Mouse (Mus musculus): ENCODE results near the gene A630095N17Rik.

Gene A630095N17Rik

DNA sequence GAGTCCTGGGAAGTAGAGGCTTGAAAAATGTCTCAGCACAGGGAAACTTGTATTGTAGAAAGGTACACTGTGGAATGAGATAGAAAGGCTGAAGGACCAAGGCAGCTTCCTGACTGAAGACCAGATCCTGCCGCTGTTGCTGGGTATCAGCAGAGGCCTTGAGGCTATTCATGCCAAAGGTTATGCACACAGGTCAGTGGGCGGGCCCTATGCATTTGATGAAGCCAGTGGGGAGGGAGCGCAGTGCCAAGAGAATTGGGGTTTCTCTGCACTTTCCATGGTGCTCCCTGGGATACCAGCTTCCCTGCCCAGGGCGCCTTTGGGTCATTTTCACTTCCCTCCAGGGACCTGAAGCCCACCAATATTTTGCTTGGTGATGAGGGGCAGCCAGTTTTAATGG, 19.4 kb downstream of the A630095N17Rik start:
- DNase-seq, result no peak

DNA sequence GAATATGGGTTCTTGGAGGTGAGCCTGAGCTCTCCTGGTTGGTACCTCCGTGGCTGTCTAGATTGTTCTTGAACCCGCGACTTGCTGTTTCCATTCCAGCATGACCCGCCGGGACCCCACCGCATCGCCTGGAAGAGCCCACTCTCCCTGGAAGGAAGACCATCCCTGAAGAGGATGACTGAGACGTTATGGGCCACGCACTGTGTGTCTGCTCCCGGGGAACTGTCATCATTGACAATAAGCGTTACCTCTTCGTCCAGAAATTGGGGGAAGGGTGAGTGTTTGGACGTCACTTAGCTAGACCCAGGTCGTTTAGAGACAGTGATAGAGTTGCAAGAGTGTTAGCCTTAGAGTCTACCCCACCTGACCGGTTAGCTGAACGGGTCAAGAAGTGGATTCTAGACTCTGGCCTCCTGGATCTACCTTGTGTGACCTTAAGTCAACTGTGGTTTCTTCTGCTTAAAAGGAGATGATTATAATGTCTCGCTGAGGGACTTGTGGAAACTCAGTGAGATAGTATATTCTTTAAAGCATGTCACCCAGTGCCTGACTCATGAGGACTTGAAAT, 20.7 kb downstream of the A630095N17Rik start:
- no peak for DNase-seq

DNA sequence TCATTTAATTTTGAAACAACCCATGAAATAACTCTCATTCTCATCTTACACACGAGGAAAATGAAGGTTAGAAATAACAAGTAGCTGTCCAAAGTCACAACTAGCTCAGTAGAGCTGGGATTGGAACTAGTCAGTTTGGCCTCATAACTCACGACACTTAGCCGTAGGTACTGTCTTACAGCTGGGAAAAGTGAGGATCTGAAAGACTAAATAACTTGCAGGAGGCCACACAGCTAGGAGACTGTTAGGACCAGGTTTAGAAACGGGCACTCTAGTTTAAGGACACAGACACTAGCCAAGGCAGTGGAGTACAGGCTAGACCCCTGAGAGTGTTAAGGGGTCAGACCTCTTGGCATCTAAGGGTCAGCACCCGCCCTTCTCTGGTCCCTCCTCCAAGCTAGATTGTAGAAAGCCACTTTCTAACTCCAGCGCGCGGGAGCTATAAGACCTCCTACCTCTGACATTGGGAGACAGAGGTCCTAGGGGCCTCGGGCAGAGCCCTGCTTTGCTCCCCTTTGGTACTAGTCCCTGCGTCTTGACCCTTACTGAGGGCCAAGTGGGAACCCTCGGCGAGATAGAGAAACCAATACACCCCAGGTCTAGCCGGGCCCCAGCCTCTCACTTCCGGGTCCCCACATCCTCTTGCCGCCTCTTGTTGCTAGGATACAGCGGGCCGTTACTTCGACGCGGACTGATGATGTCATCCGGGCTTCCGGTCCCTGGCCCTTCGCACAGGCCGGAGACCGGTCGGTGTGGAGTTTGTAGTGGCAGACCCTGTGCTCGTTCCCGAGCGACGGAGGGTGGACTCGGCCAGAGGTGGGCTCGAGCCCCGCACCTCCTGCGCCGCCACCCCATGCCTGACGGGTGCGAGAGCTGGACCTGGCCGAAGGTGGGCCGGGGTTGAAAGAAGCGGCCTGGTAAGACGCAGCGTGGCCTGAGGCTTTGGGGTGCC, 21.5 kb downstream of the A630095N17Rik start, which contains the start of the genes Glb1l and Stk16:
Gene Glb1l (minus strand): TSS at position 678 of the 952 bp plus-strand sequence.
Gene Stk16 (plus strand): TSS at position 703 of the 952 bp plus-strand sequence.
- peak; percentile 97 for DNase-seq

DNA sequence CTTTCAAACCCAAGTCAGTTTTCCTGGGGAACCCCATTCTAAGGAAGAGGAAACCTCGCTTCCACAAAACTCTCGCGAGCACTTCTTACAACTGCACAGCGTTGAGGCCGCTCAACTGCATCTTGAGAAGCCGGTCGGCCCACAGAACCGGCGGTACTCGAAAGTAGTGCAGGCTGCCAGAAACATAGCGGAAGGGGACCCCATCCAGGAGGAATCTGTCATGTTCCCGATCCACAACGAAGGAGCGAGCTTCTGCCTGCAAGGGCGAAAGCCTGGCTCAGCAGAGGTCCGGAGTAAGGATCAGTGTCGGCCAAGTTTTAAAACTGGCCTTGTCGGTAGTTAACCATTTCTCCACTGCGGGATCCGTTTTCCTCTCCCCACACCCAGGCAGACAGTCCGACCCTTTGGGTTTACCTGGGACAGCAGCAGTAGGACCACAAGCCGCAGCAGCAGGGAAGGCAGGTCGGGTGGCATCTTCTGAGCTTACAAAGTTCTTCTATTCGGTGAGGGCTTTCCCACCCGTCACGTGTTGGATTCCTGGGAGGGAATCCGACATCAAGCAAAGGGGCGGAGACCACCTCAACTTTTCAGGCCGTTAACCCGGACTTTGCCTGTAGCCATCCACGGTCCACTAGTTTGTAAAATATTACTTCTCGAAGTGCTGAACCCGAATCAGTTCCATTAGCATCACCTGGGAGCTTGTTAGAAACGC, 22.8 kb downstream of the A630095N17Rik start:
- DNase-seq, result no peak

DNA sequence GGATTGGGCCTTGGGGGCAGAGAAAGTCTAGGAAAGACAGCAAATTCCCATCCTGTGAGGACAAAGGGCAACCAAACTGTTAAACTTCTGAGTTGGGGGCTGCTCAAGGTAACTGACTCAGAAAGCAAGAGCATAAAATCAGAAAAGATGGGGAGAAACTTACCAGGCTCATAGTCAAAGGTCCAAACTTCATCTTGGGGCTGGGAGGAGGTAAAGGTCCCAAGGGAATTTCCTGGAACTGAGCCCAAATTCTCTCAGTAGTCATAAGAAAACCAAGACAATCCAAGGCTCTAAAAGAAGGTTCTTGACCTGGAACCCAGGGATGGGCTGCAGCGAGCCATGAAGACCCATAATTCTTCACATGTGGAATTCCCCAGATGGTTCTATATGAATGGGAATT, 30.7 kb downstream of the A630095N17Rik start:
- no peak for DNase-seq

DNA sequence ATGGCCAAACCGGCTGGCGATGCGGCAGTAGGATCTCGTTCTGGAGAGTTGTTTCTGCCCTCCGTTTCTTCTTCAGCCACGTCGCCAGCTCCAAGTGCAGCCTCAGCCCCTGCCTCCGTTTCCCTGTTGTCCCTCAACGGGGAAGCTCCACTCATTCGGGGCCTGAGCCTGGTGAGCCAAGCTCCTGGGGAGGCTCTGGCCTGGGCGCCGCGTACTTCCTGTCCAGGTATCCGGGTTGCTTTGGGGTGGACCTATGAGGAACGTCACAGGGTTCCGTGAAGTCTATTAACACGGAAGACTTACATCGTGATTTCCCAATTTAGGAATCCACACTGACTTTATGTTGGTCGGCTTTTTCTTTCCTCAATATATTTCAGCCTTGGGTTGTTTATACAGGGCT, 39.5 kb downstream of the A630095N17Rik start:
- DNase-seq, result no peak

DNA sequence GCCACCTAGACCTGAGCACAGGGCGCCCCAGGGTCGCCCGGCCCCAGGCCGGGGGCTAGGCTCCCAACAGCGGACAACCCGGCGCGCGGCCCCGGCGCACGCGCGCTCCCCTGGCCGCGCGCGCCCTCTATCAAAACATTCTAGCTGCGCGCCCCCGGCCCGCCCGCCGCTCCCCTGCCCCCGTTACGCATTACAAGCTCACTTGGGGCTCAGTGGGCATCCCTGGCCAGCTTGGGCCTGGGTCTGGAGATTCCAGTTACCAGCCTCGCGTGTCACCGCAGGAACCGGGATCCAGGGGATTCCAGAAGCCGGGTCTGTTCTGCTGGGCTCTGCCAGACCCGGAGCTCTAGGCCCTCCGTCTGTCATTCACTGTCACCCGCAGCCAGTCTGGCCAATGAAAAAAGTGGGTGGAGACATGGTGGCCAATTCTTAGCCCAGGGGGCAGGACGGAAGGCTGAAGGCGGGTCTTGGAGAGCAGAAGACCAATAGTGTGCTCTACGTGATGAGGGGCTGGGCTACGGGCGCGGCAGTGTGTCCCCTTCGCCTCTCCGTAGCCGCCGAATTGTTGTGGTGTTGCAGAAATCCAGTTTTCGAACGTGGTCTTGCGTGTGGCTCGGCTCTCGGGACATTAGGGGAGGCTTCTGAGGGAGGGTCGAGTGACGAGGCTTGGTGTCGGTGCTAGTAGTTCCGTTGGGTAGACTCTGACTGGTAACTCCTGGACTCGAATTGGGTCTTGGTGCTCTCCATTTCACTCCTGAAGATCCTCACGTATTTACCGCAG, 40.1 kb downstream of the A630095N17Rik start, which contains the start of the genes Ankzf1 and Atg9a:
Gene Ankzf1 (plus strand): TSS at position 530 of the 781 bp plus-strand sequence.
Gene Atg9a (minus strand): TSS at position 575 of the 781 bp plus-strand sequence.
- peak; percentile 98 for DNase-seq

DNA sequence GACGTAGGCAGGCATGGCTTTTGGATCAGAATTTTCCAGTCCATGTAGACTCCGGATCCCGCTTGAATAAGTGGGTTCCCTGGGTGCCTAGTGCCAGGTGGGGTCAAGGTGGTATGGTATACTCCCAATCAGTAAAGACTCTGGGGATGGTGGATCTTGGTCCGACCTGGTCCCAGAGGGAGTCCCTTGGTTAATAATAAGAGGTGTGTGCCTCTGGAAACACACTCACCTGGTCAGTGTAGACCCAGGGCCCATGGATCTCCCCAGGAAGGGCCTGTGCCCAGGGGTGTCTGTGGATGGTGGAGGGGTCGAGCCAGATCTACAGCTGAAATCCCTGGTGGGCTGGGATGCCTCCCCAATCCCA, 40.7 kb downstream of the A630095N17Rik start:
- DNase-seq, result no peak

DNA sequence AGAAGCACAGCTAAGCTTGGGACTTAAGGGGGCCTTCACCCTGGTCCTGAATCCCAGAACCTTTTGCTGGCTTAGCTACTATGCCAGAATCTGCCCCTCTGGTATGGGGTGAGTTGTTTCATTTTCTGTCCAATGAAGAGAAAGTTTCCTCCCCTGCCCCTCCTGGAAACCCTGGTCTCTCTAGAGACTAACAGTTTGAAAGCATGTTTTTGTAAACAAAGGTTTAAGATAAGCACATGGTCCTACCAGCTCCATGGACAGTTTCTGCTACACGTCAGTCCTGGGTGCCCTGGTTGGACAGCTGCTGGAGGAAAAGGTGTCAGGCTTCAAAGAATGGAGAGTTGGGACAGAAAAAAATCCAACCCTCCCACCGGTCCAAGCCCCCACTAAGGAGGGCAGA, 41.3 kb downstream of the A630095N17Rik start:
- no peak for DNase-seq

DNA sequence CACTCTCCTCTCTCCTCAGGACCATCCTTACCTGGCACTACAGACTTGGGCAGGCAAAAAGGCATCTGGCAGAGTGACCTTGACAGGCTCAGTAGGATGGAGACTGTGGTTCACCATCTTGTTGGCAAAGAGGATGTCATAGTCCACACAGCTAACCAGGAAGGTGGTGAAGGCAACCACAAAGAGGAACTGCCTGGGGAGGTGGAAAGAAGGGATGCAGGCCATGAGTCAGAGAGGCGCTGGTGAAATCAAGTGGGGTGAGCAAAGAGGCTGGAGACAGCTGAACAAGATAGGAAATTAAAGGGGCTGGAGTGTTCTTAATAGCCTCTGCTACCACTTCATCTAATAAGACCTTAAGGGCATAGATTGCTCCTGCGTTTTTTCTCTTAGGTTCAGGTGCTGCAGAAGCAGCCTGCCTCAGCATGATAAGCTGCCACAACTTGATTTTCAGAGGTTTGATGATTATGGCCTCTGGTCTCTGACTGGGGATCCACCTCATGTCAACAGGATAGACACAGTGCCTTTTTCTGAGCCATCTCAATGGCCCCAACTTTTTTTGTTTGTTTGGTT, 43.9 kb downstream of the A630095N17Rik start:
- no peak for DNase-seq

DNA sequence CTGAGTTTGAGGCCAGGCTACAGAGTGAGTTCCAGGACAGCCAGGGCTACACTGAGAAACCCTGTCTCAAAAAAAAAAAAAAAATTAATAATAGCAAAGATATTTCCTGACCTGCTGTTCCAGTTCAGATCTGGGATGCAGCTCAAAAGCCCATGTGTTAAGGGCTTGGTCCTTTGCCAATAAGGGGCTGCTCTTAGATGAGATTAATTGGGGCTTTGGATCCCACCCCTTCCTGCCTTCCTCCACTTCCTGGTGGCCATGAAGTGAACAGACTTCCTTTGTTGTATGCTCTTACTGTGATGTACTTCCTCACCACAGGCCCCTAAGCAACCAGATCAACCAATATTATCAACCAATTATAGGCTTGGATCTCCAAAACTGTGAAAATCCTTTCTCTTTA, 44.8 kb downstream of the A630095N17Rik start:
- DNase-seq, result no peak

DNA sequence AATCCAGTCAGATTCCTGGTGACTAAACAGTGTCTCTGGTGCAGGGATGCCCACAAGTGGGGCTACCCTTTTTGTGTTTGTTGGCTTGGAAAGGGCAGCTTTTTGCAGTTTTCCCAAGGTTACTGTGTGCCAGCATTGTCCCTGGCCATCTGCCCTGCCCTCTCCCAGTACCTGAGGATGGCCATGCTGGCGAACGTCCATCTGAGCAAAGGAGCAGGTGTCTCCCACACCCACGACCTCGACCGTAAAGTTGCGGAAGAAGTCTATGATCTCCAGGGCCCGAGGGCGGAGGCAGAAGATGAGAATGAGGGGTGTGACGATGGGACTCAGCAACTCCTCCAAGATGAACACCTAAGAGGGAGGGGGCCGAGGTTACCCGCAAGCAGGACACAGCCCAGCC, 46.4 kb downstream of the A630095N17Rik start:
- no peak for DNase-seq

DNA sequence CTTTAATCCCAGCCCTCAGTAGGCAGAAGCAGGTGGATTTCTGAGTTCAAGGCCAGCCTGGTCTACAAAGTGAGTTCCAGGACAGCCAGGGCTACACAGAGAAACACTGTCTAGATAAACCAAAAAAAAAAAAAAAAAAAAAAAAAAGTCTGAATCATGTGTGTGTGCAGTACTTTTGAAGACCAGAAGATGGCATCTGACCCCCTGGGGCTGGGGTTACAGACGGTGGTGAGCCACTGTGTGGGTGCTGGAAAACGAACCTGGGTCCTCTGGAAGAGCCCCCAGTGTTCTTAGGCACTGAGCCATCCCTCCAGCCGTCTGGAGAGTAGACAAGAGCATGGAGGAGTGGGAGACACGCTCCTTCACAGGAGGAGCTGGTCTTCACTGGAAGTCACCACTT, 49.7 kb downstream of the A630095N17Rik start:
- DNase-seq, result no peak

DNA sequence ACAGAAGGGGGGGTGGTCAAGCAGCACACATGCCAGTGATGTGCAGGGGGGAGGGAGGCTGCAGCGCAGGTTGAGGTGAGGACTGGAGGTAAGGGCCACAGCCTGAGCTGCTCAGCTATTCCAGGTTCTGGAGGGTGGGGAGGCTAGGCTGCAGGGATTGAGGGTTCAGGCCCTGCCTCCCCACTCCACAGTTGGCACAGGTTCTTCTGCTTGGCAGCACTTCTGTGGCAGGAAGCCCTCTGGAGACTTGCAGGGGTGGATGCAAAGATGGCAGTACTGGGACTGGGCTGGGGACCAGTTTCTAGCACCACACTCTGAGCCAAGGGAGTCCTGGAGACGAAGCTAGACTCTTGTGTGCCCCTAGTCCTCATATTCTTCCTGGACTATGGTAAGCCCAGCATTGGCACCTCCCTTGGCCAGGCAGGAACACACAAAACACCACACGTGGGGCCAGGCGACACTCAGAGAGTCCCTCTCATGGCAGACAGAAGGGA, 50.5 kb downstream of the A630095N17Rik start:
- DNase-seq, result no peak

DNA sequence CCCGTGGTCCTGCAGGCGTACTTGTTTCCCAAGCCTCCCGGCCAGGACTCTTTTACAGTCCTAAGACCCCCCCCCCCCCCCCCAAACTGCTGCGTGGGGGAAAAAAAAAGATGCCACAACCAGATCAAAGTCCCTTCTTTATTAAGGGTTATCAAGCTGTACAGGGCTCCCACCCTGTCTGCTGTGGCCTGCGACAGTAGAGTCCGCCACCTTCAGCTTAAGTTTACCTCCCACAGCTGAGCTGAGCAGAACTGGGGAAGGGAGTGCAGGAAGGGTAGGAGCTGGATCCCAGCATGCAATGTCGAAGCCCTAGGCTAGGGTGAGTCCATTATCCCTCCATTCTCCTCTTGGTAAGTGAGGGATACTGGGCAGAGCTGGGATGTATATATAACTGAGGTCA, 51.2 kb downstream of the A630095N17Rik start:
- DNase-seq, result no peak

DNA sequence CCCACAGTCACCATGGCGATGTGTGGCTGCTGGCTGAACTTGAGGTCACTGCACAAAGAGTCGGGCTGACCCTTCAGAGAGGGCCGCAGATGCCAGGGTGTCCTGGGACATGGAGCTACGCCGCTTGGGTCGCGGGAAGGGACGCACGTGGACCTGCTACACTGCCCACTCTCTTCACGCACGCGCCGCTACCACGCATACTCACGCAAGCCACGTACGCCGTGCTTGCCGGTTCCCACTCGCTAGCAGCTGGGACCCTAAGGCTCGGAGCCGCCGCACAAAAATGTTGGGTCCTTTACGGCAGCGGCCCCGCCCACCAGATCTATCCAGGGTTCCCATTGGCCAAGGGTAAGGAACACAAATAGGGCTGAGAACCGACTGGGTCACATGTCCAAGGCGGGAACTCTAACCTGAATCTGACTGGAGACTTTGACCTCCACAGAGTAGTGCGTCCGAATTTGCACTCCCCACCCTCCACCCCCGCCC, 51.8 kb downstream of the A630095N17Rik start, which contains the start of gene Abcb6:
Gene Abcb6 (minus strand): TSS at position 288 of the 486 bp plus-strand sequence.
- peak; percentile 95 for DNase-seq

DNA sequence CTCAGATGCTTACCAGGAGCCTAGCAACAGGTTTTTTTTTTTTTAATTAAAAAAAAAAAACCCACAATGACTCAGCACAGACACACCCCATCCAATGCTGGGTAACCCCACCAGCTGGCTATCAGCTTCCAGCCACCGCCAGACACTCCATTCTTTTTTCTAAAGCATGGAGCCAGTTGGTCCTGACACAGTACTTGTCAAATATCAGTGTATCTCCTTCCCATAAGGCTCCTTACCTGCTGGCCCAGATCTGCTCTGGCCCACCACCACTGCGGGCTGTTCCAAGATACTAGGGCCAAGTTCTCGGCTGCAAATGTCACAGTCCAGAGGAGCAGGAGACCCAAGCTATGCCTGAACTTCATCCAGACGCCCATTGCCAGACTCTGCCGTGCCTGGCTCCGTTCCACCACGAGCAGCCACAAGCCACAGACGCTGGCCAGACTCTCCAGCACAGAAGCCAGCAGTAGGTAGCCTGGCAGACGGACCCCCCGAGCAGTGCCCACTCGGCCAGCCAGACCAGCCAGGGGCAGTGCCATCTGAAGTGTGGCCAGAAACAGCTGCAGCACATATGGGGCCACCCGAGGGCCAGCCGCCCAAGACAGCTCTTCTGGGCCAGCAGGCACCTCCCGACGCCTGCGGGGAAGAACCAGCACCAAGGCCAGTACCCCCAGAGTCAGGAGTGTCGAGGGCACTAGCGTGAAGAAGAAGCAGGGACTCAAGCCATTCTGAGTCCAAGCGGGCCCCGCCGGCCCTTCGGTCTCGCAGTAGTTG, 52.4 kb downstream of the A630095N17Rik start:
- DNase-seq, result peak; percentile 25

All from right cerebral cortex, adult 18-20 months (tissue).